Mouse (Mus musculus): ENCODE data around the gene Ndfip2. TPM values are rescaled to one million over a fixed set of nuclear protein-coding genes. Genes with fewer than 3 reads are reported as not detected.

Ndfip2 gene
- total and polyA plus RNA-seq, 3 experiments = 13.7 to 26.3 TPM; not detected in 1

- Histone ChIP-seq H3K4me1 (ENCODE audit: control insufficient read depth in 1 of 2, insufficient read depth in 2 of 2, low read length in 2 of 2) (peaks cover 2% of the 10 kb centered on the region in 2 experiments; a peak in 1 of 4 replicates), H3K27ac (ENCODE audit: control insufficient read depth, low read depth, low read length) (no peak overlapping the region), H3K9ac (ENCODE audit: control insufficient read depth, low read depth, low read length, poor library complexity, severe bottlenecking) (no peak overlapping the region), H3K79me2 (ENCODE audit: control insufficient read depth, insufficient read depth, low read length, poor library complexity) (peaks cover 3% of the 10 kb centered on the region; the same call in 1 of the 2 replicates), H3K36me3 (ENCODE audit: control insufficient read depth in 1 of 2, insufficient read depth in 2 of 2, low read length in 2 of 2) (peaks cover 0 to 4% of the 10 kb centered on the region in 2 experiments; a peak in 2 of 4 replicates), H3K9me3 (replicated peaks; ENCODE audit: insufficient read depth, low read length) (no peaks in the 10 kb centered on the region), H3K27me3 (ENCODE audit: control insufficient read depth in 1 of 2, insufficient read depth in 2 of 2, low read length in 2 of 2) (no peaks in the 10 kb centered on the region), H3K4me3 (ENCODE audit: control insufficient read depth in 1 of 2, insufficient read depth in 1 of 2, low read depth in 2 of 2, low read length in 2 of 2) (no peak overlapping the region)
- no peak for DNase-seq (ENCODE audit: low read depth, low spot score)
- no peak for TF ChIP-seq ETS1 (IDR thresholded peaks at IDR 0.05; ENCODE audit: low read depth, low read length)
- TF ChIP-seq NELFE (IDR thresholded peaks at IDR 0.05; ENCODE audit: low read depth, low read length) = no peak
Measured at GRCm38 (mm10) chr14:105272539-105272938, 14.2 kb downstream of the Ndfip2 start.

GRCm38 (mm10) chr14:105275196-105275595 is 16.8 kb downstream of the Ndfip2 start:
- Histone ChIP-seq H3K27me3 (ENCODE audit: control insufficient read depth in 1 of 2, insufficient read depth in 2 of 2, low read length in 2 of 2) (no peaks in the 10 kb centered on the region), H3K79me2 (ENCODE audit: control insufficient read depth, insufficient read depth, low read length, poor library complexity) (peaks cover 3% of the 10 kb centered on the region; the same call in 1 of the 2 replicates), H3K36me3 (ENCODE audit: control insufficient read depth in 1 of 2, insufficient read depth in 2 of 2, low read length in 2 of 2) (peaks cover 0 to 4% of the 10 kb centered on the region in 2 experiments; a peak in 2 of 4 replicates), H3K4me3 (ENCODE audit: control insufficient read depth in 1 of 2, insufficient read depth in 1 of 2, low read depth in 2 of 2, low read length in 2 of 2) (no peak overlapping the region), H3K9ac (ENCODE audit: control insufficient read depth, low read depth, low read length, poor library complexity, severe bottlenecking) (no peak overlapping the region), H3K27ac (ENCODE audit: control insufficient read depth, low read depth, low read length) (no peak overlapping the region), H3K9me3 (replicated peaks; ENCODE audit: insufficient read depth, low read length) (no peaks in the 10 kb centered on the region), H3K4me1 (ENCODE audit: control insufficient read depth in 1 of 2, insufficient read depth in 2 of 2, low read length in 2 of 2) (peaks cover 2% of the 10 kb centered on the region in 2 experiments; a peak in 1 of 4 replicates)
- no peak for DNase-seq (ENCODE audit: low read depth, low spot score)
- TF ChIP-seq ZNF384 (IDR thresholded peaks at IDR 0.05; ENCODE audit: low read depth, low read length) (no peak), HCFC1 (IDR thresholded peaks at IDR 0.05; ENCODE audit: low read depth, low read length) (no peak), ZKSCAN1 (IDR thresholded peaks at IDR 0.05; ENCODE audit: low read depth, low read length) (no peak), TCF12 (IDR thresholded peaks at IDR 0.05; ENCODE audit: low read depth, low read length) (no peak), USF1 (IDR thresholded peaks at IDR 0.05; ENCODE audit: low read depth, low read length) (no peak), UBTF (IDR thresholded peaks at IDR 0.05; ENCODE audit: borderline replicate concordance, insufficient read depth, low read depth, low read length) (no peak), NRF1 (IDR thresholded peaks at IDR 0.05; ENCODE audit: insufficient read depth, low read depth, low read length, poor library complexity, severe bottlenecking) (no peak), ZC3H11A (IDR thresholded peaks at IDR 0.05; ENCODE audit: low read depth, low read length) (no peak), NELFE (IDR thresholded peaks at IDR 0.05; ENCODE audit: low read depth, low read length) (no peak), MAZ (IDR thresholded peaks at IDR 0.05; ENCODE audit: low read depth, low read length) (no peak)

- no peaks in the 10 kb centered on the region for H3K4me1 ChIP-seq (ENCODE audit: control insufficient read depth in 1 of 2, insufficient read depth in 2 of 2, low read length in 2 of 2)
- TF ChIP-seq NRF1 (IDR thresholded peaks at IDR 0.05; ENCODE audit: insufficient read depth, low read depth, low read length, poor library complexity, severe bottlenecking) = no peak
- TF ChIP-seq MAFK (IDR thresholded peaks at IDR 0.05; ENCODE audit: borderline replicate concordance, low read depth, low read length) = no peak
- no peak overlapping the region for H3K27ac ChIP-seq (ENCODE audit: control insufficient read depth, low read depth, low read length)
- H3K79me2 ChIP-seq (ENCODE audit: control insufficient read depth, insufficient read depth, low read length, poor library complexity) = peaks cover 3% of the 10 kb centered on the region; the same call in 1 of the 2 replicates
- H3K27me3 ChIP-seq (ENCODE audit: control insufficient read depth in 1 of 2, insufficient read depth in 2 of 2, low read length in 2 of 2) = no peaks in the 10 kb centered on the region
- H3K36me3 ChIP-seq (ENCODE audit: control insufficient read depth in 1 of 2, insufficient read depth in 2 of 2, low read length in 2 of 2) = no peaks in the 10 kb centered on the region
- no peak overlapping the region for H3K4me3 ChIP-seq (ENCODE audit: control insufficient read depth in 1 of 2, insufficient read depth in 1 of 2, low read depth in 2 of 2, low read length in 2 of 2)
- H3K9me3 ChIP-seq (replicated peaks; ENCODE audit: insufficient read depth, low read length) = no peaks in the 10 kb centered on the region
- no peak overlapping the region for H3K9ac ChIP-seq (ENCODE audit: control insufficient read depth, low read depth, low read length, poor library complexity, severe bottlenecking)
- DNase-seq (ENCODE audit: low read depth, low spot score) = no peak
Measured at GRCm38 (mm10) chr14:105277277-105277676, 18.9 kb downstream of the Ndfip2 start.
